Mouse (Mus musculus) forebrain, embryonic 15.5 days (tissue): ENCODE measurements around the gene Tenm4. TPM values are rescaled to one million over a fixed set of nuclear protein-coding genes. Genes with fewer than 3 reads are reported as not detected.
A peak's percentile ranks its signal among the peaks of the same experiment; 100 is the strongest.

ENCODE experiments used
- ATAC-seq: fragments of 200-750 bp; cut with Nextera tagmentation; replicated peaks from 2 replicates; pipeline ENCODE4 v1.8.0; 2017; ENCODE audit warnings: mild to moderate bottlenecking, moderate TSS enrichment, moderate library complexity
- H3K27ac ChIP-seq: fragments of 300-500 bp; sonication (generic); replicated peaks from 2 replicates; pipeline ENCODE4 v1.5.1; 2015; ENCODE audit warnings: mild to moderate bottlenecking, inconsistent platforms
- H3K27me3 ChIP-seq: fragments of 300-500 bp; sonication (generic); 2 replicates; pipeline ENCODE4 v1.6.1; 2015; ENCODE audit warnings: inconsistent platforms
- H3K36me3 ChIP-seq: fragments of 300-500 bp; sonication (generic); 2 replicates; pipeline ENCODE4 v1.6.1; 2015; ENCODE audit warnings: mild to moderate bottlenecking, inconsistent platforms
- H3K4me1 ChIP-seq: fragments of 300-500 bp; sonication (generic); 2 replicates; pipeline ENCODE4 v1.6.1; 2015; ENCODE audit warnings: inconsistent platforms
- H3K4me2 ChIP-seq: fragments of 300-500 bp; sonication (generic); replicated peaks from 2 replicates; pipeline ENCODE4 v1.6.1; 2015; ENCODE audit warnings: mild to moderate bottlenecking, inconsistent platforms
- H3K4me3 ChIP-seq: fragments of 300-500 bp; sonication (generic); 2 replicates; pipeline ENCODE4 v1.5.1; 2015; ENCODE audit warnings: mild to moderate bottlenecking, inconsistent platforms
- H3K9ac ChIP-seq: fragments of 300-500 bp; sonication (generic); replicated peaks from 2 replicates; pipeline ENCODE4 v1.6.1; 2015; ENCODE audit warnings: mild to moderate bottlenecking, inconsistent platforms
- H3K9me3 ChIP-seq: fragments of 300-500 bp; sonication (generic); 2 replicates; pipeline ENCODE4 v1.6.1; 2016; ENCODE audit warnings: inconsistent platforms
- WGBS: fragments of 180-500 bp; shearing (Covaris S2); methylation state at CpG from one replicate; pipeline ENCODE4 v1.1.7; 2015; ENCODE audit warnings: mixed read lengths; 5-methylcytosine and 5-hydroxymethylcytosine counted together
- polyA plus RNA-seq: library from polyadenylated mRNA; unstranded; fragments of >200 nt; fragmentation: Nextera tagmentation; extraction: Ambion mirVana; gene quantifications from 2 replicates; pipeline ENCODE4 v1.2.1, GENCODE M21; 2015

Gene Tenm4
- polyA plus RNA-seq, 1 experiment from 2014 or later = 103 TPM

DNA sequence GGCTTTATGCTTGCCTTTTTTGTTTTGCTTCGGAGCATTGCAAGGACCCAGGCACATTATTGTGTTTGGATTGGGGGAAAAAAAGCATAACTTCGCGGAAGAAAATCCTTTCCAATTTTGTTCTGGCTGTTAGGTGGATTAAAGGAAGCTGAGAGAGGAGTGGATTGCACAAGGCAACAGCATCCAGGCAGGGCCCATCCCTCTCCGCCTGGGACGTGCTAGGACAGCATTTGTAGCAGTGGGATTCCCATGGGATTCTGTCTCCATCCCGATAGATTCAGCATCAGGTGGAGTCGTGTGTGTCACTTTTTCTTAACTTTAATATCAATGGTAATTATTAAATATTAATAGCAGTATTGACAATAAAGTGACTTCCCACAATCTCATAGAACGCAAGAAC, 255.9 kb downstream of the Tenm4 start:
- no peak for ATAC-seq
- 69% methylated on average over 8 of the region's 8 CpGs for WGBS
- H3K9ac ChIP-seq = no peak overlapping the region
- H3K4me1 ChIP-seq = peaks cover 25% of the 10 kb centered on the region
- no peak overlapping the region for H3K4me2 ChIP-seq
- H3K27me3 ChIP-seq = no peaks in the 10 kb centered on the region
- no peaks in the 10 kb centered on the region for H3K36me3 ChIP-seq
- no peaks in the 10 kb centered on the region for H3K9me3 ChIP-seq
- peak overlapping the region; percentile 27; the same call in 1 of the 2 replicates for H3K27ac ChIP-seq
- H3K4me3 ChIP-seq = no peak overlapping the region

DNA sequence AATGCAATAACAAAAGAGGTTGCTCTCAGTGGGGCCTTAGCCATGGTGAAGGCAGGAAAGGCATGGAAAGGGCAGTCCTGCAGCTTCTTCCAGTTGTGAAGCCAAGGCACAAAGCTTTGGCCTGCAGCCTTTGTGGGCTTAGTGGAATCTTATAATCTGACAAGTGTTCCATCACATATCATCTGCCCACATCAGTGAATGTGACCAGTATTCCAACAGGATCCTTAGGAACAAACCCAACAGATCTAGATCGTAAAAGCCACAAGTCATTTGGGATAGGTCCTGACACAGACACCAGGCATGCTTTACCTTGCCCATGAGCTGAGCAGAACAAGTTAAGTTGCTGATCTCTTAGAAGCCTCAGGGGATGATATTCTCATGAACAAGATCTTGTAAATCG, 262.3 kb downstream of the Tenm4 start:
- Histone ChIP-seq H3K9ac (no peak overlapping the region), H3K36me3 (no peaks in the 10 kb centered on the region)
- 97% methylated on average over 2 of the region's 2 CpGs for WGBS

DNA sequence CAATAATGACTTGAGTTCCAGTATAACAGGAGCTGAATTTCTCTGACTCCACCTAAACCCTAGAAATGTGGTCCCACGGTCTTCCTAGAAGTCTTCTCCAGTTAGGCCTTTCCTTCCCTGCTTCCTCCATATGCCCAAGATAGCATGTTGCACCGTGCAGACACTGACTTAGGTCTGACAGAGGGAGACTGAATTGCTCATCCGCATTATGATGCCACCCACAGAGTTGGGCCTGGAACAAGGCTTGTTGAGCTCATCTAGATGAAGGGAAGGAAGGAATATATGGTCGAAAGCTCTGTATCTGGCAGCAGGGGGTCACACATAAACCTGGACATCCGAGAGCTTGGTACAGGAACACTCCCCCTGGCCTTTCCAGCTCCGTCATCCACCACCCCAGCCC, 267.3 kb downstream of the Tenm4 start:
- peaks cover 18% of the 10 kb centered on the region; the same call in 1 of the 2 replicates for H3K4me1 ChIP-seq
- H3K4me2 ChIP-seq = no peak overlapping the region
- ATAC-seq = no peak
- H3K36me3 ChIP-seq = no peaks in the 10 kb centered on the region
- H3K9ac ChIP-seq = no peak overlapping the region
- 91% methylated on average over 6 of the region's 6 CpGs for WGBS
- no peak overlapping the region for H3K4me3 ChIP-seq
- H3K27ac ChIP-seq = no peak overlapping the region
- H3K27me3 ChIP-seq = no peaks in the 10 kb centered on the region
- no peaks in the 10 kb centered on the region for H3K9me3 ChIP-seq

More for the DNA sequence above, 262.3 kb downstream of the Tenm4 start:
- no peaks in the 10 kb centered on the region for H3K9me3 ChIP-seq
- no peak for ATAC-seq
- H3K27me3 ChIP-seq = no peaks in the 10 kb centered on the region
- H3K4me2 ChIP-seq = no peak overlapping the region
- H3K4me1 ChIP-seq = peaks cover 25% of the 10 kb centered on the region
- no peak overlapping the region for H3K4me3 ChIP-seq
- H3K27ac ChIP-seq = no peak overlapping the region

DNA sequence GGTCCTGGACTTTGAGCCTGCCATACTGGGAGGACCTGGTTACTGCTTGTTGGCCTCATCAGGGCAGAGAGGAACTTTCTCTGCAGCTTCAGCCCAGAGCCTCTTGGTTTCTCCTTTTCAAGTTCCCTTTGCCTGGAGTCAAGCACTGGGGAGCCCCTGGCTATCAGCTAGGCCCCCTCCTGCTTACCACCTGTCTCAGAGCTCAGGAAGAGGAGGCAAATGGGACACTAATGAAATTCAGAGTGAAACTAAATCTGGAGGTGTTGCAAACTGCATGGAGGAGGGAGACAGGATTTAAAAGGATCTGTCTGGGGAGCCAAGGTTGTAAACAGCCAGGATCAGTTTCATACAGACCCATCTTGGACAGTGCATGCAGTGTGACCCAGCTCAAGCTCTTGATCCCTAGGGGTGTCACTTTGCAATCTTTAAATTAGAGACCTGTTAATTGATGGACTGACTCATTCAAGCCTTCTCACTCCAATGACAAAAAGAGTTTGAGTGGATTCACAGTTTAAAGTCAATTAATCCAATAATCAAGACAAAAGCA, 269.2 kb downstream of the Tenm4 start:
- peak; percentile 64 for ATAC-seq
- Histone ChIP-seq H3K36me3 (no peaks in the 10 kb centered on the region), H3K9ac (no peak overlapping the region), H3K4me2 (no peak overlapping the region), H3K27me3 (no peaks in the 10 kb centered on the region), H3K9me3 (no peaks in the 10 kb centered on the region), H3K4me3 (no peak overlapping the region), H3K4me1 (peaks cover 23% of the 10 kb centered on the region; the same call in 1 of the 2 replicates), H3K27ac (peak overlapping the region; percentile 34; the same call in 1 of the 2 replicates)

DNA sequence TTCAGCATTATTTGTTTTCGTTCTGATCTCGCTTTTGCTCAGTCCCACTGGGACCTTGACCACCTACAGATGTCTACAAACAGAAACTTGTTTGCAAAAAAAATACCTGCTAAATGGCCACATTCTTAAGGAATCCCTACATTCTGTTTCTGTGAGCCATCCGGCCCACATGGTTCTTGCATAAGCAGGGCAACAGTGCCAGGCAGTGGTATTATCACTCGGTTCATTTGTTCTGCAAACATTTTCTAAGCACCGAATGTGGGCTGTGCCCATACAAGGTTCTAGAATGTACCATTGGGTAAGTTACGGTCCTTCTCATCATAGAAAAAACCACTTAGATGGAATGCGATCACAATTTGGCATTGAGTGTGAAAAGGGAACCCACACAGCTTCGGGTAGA, 274.7 kb downstream of the Tenm4 start:
- H3K36me3 ChIP-seq = no peaks in the 10 kb centered on the region
- no peak for ATAC-seq
- no peaks in the 10 kb centered on the region for H3K27me3 ChIP-seq
- no peak overlapping the region for H3K27ac ChIP-seq
- peaks cover 8% of the 10 kb centered on the region; the same call in 1 of the 2 replicates for H3K4me1 ChIP-seq
- no peaks in the 10 kb centered on the region for H3K9me3 ChIP-seq
- H3K4me3 ChIP-seq = no peak overlapping the region
- H3K9ac ChIP-seq = no peak overlapping the region
- WGBS = 79% methylated on average over 8 of the region's 8 CpGs
- no peak overlapping the region for H3K4me2 ChIP-seq

DNA sequence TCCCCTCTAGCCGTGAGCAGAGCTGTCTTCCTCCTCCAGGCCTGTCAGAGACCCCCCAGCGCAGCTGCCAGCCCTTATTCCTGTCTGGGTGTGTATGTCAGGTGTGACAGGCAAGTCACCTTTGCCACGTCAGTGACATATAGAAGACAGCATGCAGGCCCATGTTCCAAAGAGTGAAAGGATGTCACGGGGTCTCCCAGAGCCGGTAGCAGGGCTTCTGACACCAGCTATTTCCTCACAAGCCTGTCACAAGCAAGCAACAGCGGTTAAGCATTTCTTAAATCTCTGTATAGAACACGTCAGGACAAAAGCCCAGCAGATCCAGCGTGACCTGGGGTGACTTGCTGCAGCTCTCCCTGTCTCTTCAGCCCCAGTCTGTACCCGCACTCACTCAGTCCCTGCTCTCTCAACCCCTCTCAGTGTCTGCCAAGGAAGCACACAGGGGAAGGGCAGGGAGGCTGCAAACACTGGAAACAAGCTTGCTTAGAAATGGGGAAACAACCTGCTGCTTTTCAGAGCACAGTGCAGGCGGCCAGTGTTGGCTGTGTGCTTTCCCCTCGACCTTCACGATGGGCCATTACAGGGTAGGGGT, 276.9 kb downstream of the Tenm4 start:
- Histone ChIP-seq H3K9ac (no peak overlapping the region), H3K27me3 (no peaks in the 10 kb centered on the region), H3K27ac (no peak overlapping the region), H3K36me3 (no peaks in the 10 kb centered on the region), H3K9me3 (no peaks in the 10 kb centered on the region), H3K4me1 (peaks cover 7% of the 10 kb centered on the region; the same call in 1 of the 2 replicates), H3K4me3 (no peak overlapping the region), H3K4me2 (no peak overlapping the region)
- ATAC-seq = no peak
- WGBS = 67% methylated on average over 12 of the region's 12 CpGs

DNA sequence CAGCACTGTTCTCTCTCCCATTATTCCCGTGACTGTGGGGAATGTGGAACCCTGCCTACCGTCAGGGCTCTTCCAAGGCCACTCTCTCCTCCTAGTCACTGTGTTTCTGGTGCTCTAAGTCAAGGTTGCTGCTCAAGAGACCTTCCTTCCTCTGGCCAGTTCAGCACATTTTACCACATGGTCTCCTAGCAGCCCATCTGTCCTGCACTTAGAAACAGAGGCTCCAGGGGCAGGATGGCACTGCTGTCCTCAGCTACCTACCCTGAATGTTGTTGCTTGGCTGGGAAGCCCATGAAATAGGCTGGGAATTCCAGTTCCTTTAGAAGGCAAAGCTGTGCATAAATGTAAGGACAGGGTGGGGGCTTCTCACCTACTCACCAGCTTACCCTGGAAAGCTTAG, 284.9 kb downstream of the Tenm4 start:
- H3K4me1 ChIP-seq = peaks cover 21% of the 10 kb centered on the region
- H3K36me3 ChIP-seq = no peaks in the 10 kb centered on the region
- H3K27me3 ChIP-seq = no peaks in the 10 kb centered on the region
- no peak overlapping the region for H3K4me3 ChIP-seq
- no peak overlapping the region for H3K9ac ChIP-seq
- no peak overlapping the region for H3K27ac ChIP-seq
- no peak for ATAC-seq
- no peaks in the 10 kb centered on the region for H3K9me3 ChIP-seq
- H3K4me2 ChIP-seq = no peak overlapping the region
- 66% methylated on average over 2 of the region's 2 CpGs for WGBS

DNA sequence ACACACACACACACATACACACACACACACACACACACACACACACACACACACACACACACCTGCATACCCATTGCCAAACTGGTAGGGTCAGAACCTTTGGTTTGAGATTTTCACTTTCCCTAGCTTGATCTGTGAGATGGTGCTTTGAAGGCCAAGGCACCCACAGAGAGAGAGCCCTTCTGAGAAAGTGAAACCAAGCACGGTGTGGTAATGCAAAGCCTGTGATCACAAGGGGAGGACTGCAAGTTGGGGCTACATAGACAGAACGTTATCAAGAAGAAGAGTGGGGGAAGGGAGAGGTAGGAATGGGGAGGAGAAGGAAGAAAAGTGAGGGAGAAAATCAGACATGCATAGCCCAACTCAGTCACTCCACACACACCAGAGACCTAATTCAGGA, 285.6 kb downstream of the Tenm4 start:
- H3K4me1 ChIP-seq = peaks cover 21% of the 10 kb centered on the region
- no peak overlapping the region for H3K4me3 ChIP-seq
- ATAC-seq = no peak

DNA sequence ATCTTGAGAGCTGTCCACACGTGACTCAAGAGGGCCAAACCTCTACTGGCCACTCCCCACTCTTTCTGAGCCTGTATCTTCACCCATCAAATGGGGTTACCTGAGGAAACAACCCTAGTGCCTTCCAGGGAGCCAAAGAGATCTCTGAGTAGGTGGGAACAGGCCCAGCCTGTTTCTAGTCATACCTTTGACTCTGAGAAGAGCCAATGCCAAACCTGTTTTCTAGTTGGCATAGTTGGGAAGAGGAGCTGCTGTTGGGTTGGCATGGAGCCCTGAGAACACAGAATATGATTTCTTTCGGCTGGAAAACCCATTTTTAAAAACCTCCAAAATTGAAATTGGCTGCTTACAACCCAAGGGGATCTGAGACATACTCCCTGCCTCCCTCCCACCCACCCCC, 286.8 kb downstream of the Tenm4 start:
- no peaks in the 10 kb centered on the region for H3K9me3 ChIP-seq
- peak overlapping the region; percentile 60 for H3K27ac ChIP-seq
- peaks cover 21% of the 10 kb centered on the region for H3K4me1 ChIP-seq
- no peaks in the 10 kb centered on the region for H3K27me3 ChIP-seq
- H3K9ac ChIP-seq = no peak overlapping the region
- no peak for ATAC-seq
- 69% methylated on average over 2 of the region's 2 CpGs for WGBS
- H3K4me3 ChIP-seq = no peak overlapping the region
- H3K36me3 ChIP-seq = no peaks in the 10 kb centered on the region
- no peak overlapping the region for H3K4me2 ChIP-seq

More for the DNA sequence above, 285.6 kb downstream of the Tenm4 start:
- Histone ChIP-seq H3K27me3 (no peaks in the 10 kb centered on the region), H3K9ac (no peak overlapping the region), H3K36me3 (no peaks in the 10 kb centered on the region), H3K4me2 (no peak overlapping the region), H3K9me3 (no peaks in the 10 kb centered on the region), H3K27ac (no peak overlapping the region)
- 54% methylated on average over 2 of the region's 2 CpGs for WGBS

DNA sequence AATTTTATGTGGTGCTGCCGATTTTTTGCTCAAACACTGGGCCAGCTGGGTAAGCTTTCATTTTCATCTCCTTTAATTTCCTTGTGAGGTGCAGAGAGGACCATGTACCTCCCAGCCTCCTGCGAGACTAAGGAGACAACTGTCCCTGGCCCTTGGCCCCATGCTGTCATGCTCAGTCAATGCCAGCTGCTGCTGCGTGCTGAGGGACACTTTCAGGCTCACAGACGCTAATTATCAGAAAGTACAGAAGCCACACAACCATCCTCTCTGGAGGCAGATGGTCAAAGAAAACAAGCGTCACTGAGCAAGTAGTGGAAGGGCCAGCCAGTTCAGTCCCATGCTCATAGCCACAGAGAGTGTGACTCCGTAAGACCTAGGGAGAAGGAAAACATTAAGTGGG, 287.9 kb downstream of the Tenm4 start:
- Histone ChIP-seq H3K36me3 (no peaks in the 10 kb centered on the region), H3K4me2 (no peak overlapping the region), H3K9me3 (no peaks in the 10 kb centered on the region), H3K9ac (no peak overlapping the region), H3K27me3 (no peaks in the 10 kb centered on the region), H3K4me3 (no peak overlapping the region), H3K27ac (peak overlapping the region; percentile 60), H3K4me1 (peaks cover 21% of the 10 kb centered on the region)
- ATAC-seq = peak; percentile 51; the same call in 1 of the 2 replicates
- WGBS = 50% methylated on average over 6 of the region's 6 CpGs

DNA sequence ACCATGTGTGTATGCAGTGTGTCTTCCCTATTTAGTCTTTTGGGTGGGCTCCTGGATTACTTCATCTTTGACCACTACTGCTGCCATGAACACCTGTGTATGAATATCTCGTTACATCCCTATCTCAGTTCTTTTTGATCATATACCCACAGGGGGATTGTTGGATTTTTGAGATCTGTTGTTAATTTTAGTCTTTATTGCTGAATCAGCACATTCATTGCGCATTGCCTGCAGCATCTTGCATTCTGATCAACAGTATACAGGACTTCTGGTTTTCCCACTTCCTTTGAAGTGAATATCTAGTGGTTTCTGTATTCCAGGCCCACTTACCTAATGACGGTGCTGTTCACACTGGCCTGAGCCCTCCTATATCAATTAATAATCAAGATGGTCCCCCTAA, 295.7 kb downstream of the Tenm4 start:
- H3K4me2 ChIP-seq = no peak overlapping the region
- H3K4me3 ChIP-seq = no peak overlapping the region
- no peak for ATAC-seq
- no peaks in the 10 kb centered on the region for H3K9me3 ChIP-seq
- no peak overlapping the region for H3K27ac ChIP-seq
- H3K4me1 ChIP-seq = peaks cover 3% of the 10 kb centered on the region; the same call in 1 of the 2 replicates
- no peaks in the 10 kb centered on the region for H3K27me3 ChIP-seq
- no peaks in the 10 kb centered on the region for H3K36me3 ChIP-seq
- no peak overlapping the region for H3K9ac ChIP-seq
- WGBS = 86% methylated on average over 3 of the region's 3 CpGs

DNA sequence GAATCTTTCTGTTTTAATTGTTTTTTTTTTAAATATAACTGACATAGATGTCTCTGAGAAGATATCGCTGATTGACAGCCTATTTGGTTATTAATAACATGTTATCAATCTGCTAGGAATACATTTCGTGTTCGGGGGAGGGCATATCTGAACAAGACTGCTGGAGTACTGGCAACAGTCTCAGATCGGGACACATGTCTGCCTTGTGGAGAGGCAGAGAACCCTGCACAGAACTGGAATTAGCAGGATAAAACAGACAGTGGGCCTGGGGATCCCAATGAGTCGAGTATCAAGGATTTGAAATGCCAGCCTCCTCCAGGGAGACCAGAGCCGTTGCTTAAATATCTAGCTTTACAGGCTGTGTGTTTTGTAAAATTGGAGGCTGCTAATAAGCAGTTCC, 299.8 kb downstream of the Tenm4 start:
- peaks cover 19% of the 10 kb centered on the region for H3K4me1 ChIP-seq
- 67% methylated on average over 6 of the region's 6 CpGs for WGBS
- ATAC-seq = no peak
- no peaks in the 10 kb centered on the region for H3K27me3 ChIP-seq
- no peaks in the 10 kb centered on the region for H3K36me3 ChIP-seq
- no peak overlapping the region for H3K4me2 ChIP-seq
- H3K4me3 ChIP-seq = no peak overlapping the region
- H3K27ac ChIP-seq = peak overlapping the region; percentile 59
- no peaks in the 10 kb centered on the region for H3K9me3 ChIP-seq
- no peak overlapping the region for H3K9ac ChIP-seq

DNA sequence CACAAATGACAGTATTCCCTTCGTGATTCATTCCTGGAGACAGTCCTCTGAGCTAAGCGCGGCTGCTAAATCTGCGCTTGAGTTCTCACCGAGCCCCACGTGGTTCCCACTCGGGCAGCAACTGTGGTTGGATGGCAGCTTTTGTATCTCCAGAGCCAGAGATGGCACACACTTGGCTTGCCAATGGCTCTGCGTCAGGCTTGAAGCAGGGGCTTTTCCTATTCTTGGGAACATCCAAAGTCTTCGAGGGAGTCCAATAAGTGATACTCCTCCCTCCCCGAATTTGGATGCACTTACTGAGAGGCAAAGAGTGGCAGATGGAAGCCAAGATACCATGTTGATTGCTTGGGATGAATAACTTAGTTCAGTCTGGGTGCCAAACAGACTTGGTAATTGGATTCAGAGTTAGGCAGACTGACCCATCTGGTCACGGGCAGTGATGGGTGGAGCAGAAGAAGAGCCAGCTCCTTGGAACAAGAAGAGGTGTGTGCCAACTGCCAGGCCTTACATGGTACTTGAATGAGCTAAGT, 303.6 kb downstream of the Tenm4 start:
- H3K9ac ChIP-seq = no peak overlapping the region
- no peak overlapping the region for H3K4me2 ChIP-seq
- no peaks in the 10 kb centered on the region for H3K36me3 ChIP-seq
- peak overlapping the region; percentile 82 for H3K27ac ChIP-seq
- peaks cover 19% of the 10 kb centered on the region for H3K4me1 ChIP-seq
- no peaks in the 10 kb centered on the region for H3K27me3 ChIP-seq
- 44% methylated on average over 11 of the region's 11 CpGs for WGBS
- H3K4me3 ChIP-seq = no peak overlapping the region
- peak; percentile 92 for ATAC-seq
- no peaks in the 10 kb centered on the region for H3K9me3 ChIP-seq
